ENCODE assay signal across 10 mouse cellular contexts in genomic region chr1:161269346-161269745, GRCm38 (mm10). TPM values are rescaled to one million over a fixed set of nuclear protein-coding genes. Genes with fewer than 3 reads are reported as not detected.
DNase-seq lines count a peak whose midpoint lies in the region; ATAC-seq and TF ChIP-seq lines count a peak whose summit lies in the region.
"Had no signal": no experiment of that assay in that cellular context is flagged by ENCODE, and none has a peak within 500 bp of the region (broad histone marks: within the 10 kb centered on the region; RNA-seq: fewer than 3 reads in every experiment).

No protein-coding gene starts in this region.

- no peak overlapping the region for H3K27ac ChIP-seq in heart, embryonic 12.5 days (ENCODE audit: poor library complexity, severe bottlenecking)
- H3K27ac ChIP-seq in liver, embryonic 15.5 days (replicated peaks), result peak overlapping the region; percentile 74

- no peak overlapping the region for H3K4me3 ChIP-seq in heart, embryonic 12.5 days
- H3K4me3 ChIP-seq in liver, embryonic 15.5 days (replicated peaks), result no peak overlapping the region

- TF ChIP-seq CTCF in brain, embryonic 14.5 days (IDR thresholded peaks at IDR 0.05; ENCODE audit: borderline replicate concordance, extremely low read depth, insufficient read depth, insufficient read length), result no peak

- H3K4me2 ChIP-seq in heart, embryonic 12.5 days, result no peak overlapping the region
- no peak overlapping the region for H3K4me2 ChIP-seq in liver, embryonic 15.5 days

- H3K9me3 ChIP-seq in heart, embryonic 12.5 days (replicated peaks), result no peaks in the 10 kb centered on the region
- H3K9me3 ChIP-seq in liver, embryonic 15.5 days (replicated peaks), result no peaks in the 10 kb centered on the region

- DNase-seq in heart, adult 8-10 months (ENCODE audit: low spot score), result no peak
- peak; percentile 79 for DNase-seq in Muller cell, postnatal 12 days (ENCODE audit: inconsistent ontology term)
- DNase-seq in brain, embryonic 14.5 days (ENCODE audit: low read depth), result peak; percentile 78
- no peak for DNase-seq in urinary bladder, postnatal 4 days (ENCODE audit: low spot score in 2 of 2)
- no peak for DNase-seq in left cerebral cortex, adult 11 months (ENCODE audit: low spot score)
- no peak for DNase-seq in yolk sac, embryonic 10.5 days (ENCODE audit: low spot score)
- DNase-seq: cerebellum, postnatal 25 days; thymus, postnatal 36 days had no signal

- H3K4me1 ChIP-seq in heart, embryonic 12.5 days (replicated peaks), result peaks cover 8% of the 10 kb centered on the region; the same call in 1 of the 2 replicates
- peaks cover 28% of the 10 kb centered on the region for H3K4me1 ChIP-seq in liver, embryonic 15.5 days (replicated peaks)

- WGBS in heart, embryonic 12.5 days, result 67% methylated on average over 4 of the region's 4 CpGs
- 51% methylated on average over 4 of the region's 4 CpGs for WGBS in liver, embryonic 15.5 days (ENCODE audit: insufficient replicate concordance)

- peak; percentile 84 for ATAC-seq in heart, embryonic 12.5 days (ENCODE audit: insufficient number of reproducible peaks, low FRiP score)
- ATAC-seq in liver, embryonic 15.5 days (ENCODE audit: insufficient read depth), result peak; percentile 71

- no peak overlapping the region for H3K9ac ChIP-seq in heart, embryonic 12.5 days
- H3K9ac ChIP-seq in liver, embryonic 15.5 days, result no peak overlapping the region

- TF ChIP-seq POLR2A in brain, embryonic 14.5 days (IDR thresholded peaks at IDR 0.05; ENCODE audit: borderline replicate concordance, extremely low read depth, insufficient read depth, insufficient read length, poor library complexity, severe bottlenecking), result no peak

- no peaks in the 10 kb centered on the region for H3K27me3 ChIP-seq in heart, embryonic 12.5 days (replicated peaks)
- no peaks in the 10 kb centered on the region for H3K27me3 ChIP-seq in liver, embryonic 15.5 days

- H3K36me3 ChIP-seq in heart, embryonic 12.5 days, result no peaks in the 10 kb centered on the region
- H3K36me3 ChIP-seq in liver, embryonic 15.5 days (replicated peaks), result no peaks in the 10 kb centered on the region

RNA-seq across cellular contexts. Expression of gene Prdx6, which starts 18.3 kb away (rescaled TPM):
- 391 and 403 TPM in 2 replicates for polyA plus RNA-seq in heart, embryonic 12.5 days (2016; fragmentation: Nextera tagmentation; extraction: Ambion mirVana)
- 100 to 1,000 TPM; 324 to 390 (median 370) TPM for total RNA-seq in heart, adult 8-10 months (2022)
- polyA plus RNA-seq in brain, embryonic 14.5 days (2012; rRNA removed), result 90.2 and 99.6 TPM in 2 replicates
- polyA plus RNA-seq in liver, embryonic 15.5 days (2015; fragmentation: Nextera tagmentation; extraction: Ambion mirVana), result 354 and 355 TPM in 2 replicates

Comparison
In these comparisons a context has a peak if more than half of its experiments do, and no peak if none do; other contexts are left out.
1. DNase-seq: peak in Muller cell, postnatal 12 days (single experiment) and brain, embryonic 14.5 days (single experiment); none in heart, adult 8-10 months (single experiment), urinary bladder, postnatal 4 days (0 of 2), left cerebral cortex, adult 11 months (single experiment) and yolk sac, embryonic 10.5 days (single experiment).